Mouse (Mus musculus) megakaryocyte, embryonic 14.5 days (primary cell): ENCODE measurements around the gene Rilpl1. TPM values are rescaled to one million over a fixed set of nuclear protein-coding genes. Genes with fewer than 3 reads are reported as not detected.
"Not testable (repeated sequence)": the region's sequence is repeated elsewhere in the genome, so short reads cannot be mapped to it uniquely, and the experiment has no call there.

Source experiments
- H3K27me3 ChIP-seq: replicated peaks from 2 replicates; pipeline ENCODE3; 2012; ENCODE audit warnings: inconsistent platforms
- H3K36me3 ChIP-seq: replicated peaks from 2 replicates; pipeline ENCODE3; 2012; ENCODE audit warnings: low read length, inconsistent platforms, mixed read lengths
- H3K4me1 ChIP-seq: 2 replicates; pipeline ENCODE4 v1.6.1; 2012; ENCODE audit warnings: inconsistent platforms
- H3K4me3 ChIP-seq: replicated peaks from 2 replicates; pipeline ENCODE3; 2012; ENCODE audit warnings: moderate library complexity, mild to moderate bottlenecking, inconsistent platforms
- H3K9me3 ChIP-seq: 2 replicates; pipeline ENCODE4 v1.6.1; 2012; ENCODE audit warnings: inconsistent platforms
- FLI1 ChIP-seq: IDR thresholded peaks from 2 replicates; pipeline ENCODE4 v1.6.1; 2012; ENCODE audit warnings: low read length, inconsistent platforms, mixed read lengths
- GATA1 ChIP-seq: IDR thresholded peaks from 3 replicates; pipeline ENCODE4 v1.6.1; 2012; ENCODE audit warnings: mixed read lengths, low read length, inconsistent platforms, borderline replicate concordance
- polyA plus RNA-seq: library from polyadenylated mRNA; stranded (reverse); fragments of >175 nt; gene quantifications from 2 replicates; pipeline ENCODE4 v1.2.3, GENCODE M21; 2012; ENCODE audit warnings: low replicate concordance; ENCODE audit not compliant: insufficient read depth

Gene Rilpl1
- polyA plus RNA-seq, 1 experiment = 11.4 TPM

GRCm38 (mm10) chr5:124480119-124480518, 51.1 kb downstream of the Rilpl1 start:
- Histone ChIP-seq H3K4me1 (peaks cover 67% of the 10 kb centered on the region), H3K9me3 (no peaks in the 10 kb centered on the region), H3K36me3 (peaks cover 7% of the 10 kb centered on the region), H3K4me3 (no peak overlapping the region), H3K27me3 (no peaks in the 10 kb centered on the region)
- TF ChIP-seq FLI1 (no peak), GATA1 (no peak)

- Histone ChIP-seq H3K36me3 (peaks cover 7% of the 10 kb centered on the region), H3K9me3 (no peaks in the 10 kb centered on the region), H3K27me3 (no peaks in the 10 kb centered on the region), H3K4me1 (peaks cover 65% of the 10 kb centered on the region), H3K4me3 (peak overlapping the region; percentile 99)
- TF ChIP-seq FLI1 (no peak), GATA1 (no peak)
Observed at GRCm38 (mm10) chr5:124478873-124479204, 52.4 kb downstream of the Rilpl1 start.

- peaks cover 71% of the 10 kb centered on the region for H3K36me3 ChIP-seq
- no peak for TF ChIP-seq GATA1
- no peak for TF ChIP-seq FLI1
- H3K4me3 ChIP-seq = no peak overlapping the region
- peaks cover 62% of the 10 kb centered on the region for H3K4me1 ChIP-seq
- H3K9me3 ChIP-seq = no peaks in the 10 kb centered on the region
- no peaks in the 10 kb centered on the region for H3K27me3 ChIP-seq
Observed at GRCm38 (mm10) chr5:124470591-124471171, 60.5 kb downstream of the Rilpl1 start.

- Histone ChIP-seq H3K4me1 (peaks cover 52% of the 10 kb centered on the region), H3K9me3 (no peaks in the 10 kb centered on the region), H3K4me3 (peak overlapping the region; percentile 35), H3K36me3 (peaks cover 80% of the 10 kb centered on the region), H3K27me3 (no peaks in the 10 kb centered on the region)
- TF ChIP-seq FLI1 (no peak), GATA1 (no peak)
Observed at GRCm38 (mm10) chr5:124469486-124469885, 61.7 kb downstream of the Rilpl1 start.

- TF ChIP-seq FLI1 (no peak), GATA1 (no peak)
- Histone ChIP-seq H3K36me3 (peaks cover 79% of the 10 kb centered on the region), H3K4me1 (peaks cover 41% of the 10 kb centered on the region), H3K4me3 (no peak overlapping the region), H3K27me3 (no peaks in the 10 kb centered on the region), H3K9me3 (no peaks in the 10 kb centered on the region)
Observed at GRCm38 (mm10) chr5:124468365-124468764, 62.8 kb downstream of the Rilpl1 start.

- Histone ChIP-seq H3K36me3 (peaks cover 81% of the 10 kb centered on the region), H3K4me3 (peak overlapping the region; percentile 33), H3K4me1 (peaks cover 36% of the 10 kb centered on the region), H3K9me3 (no peaks in the 10 kb centered on the region), H3K27me3 (no peaks in the 10 kb centered on the region)
- TF ChIP-seq GATA1 = no peak
Observed at GRCm38 (mm10) chr5:124467766-124468165, 63.4 kb downstream of the Rilpl1 start.

GRCm38 (mm10) chr5:124464905-124465304, 66.3 kb downstream of the Rilpl1 start:
- H3K36me3 ChIP-seq = peaks cover 90% of the 10 kb centered on the region
- no peak overlapping the region for H3K4me3 ChIP-seq
- peaks cover 26% of the 10 kb centered on the region for H3K4me1 ChIP-seq

GRCm38 (mm10) chr5:124463462-124463861, 67.7 kb downstream of the Rilpl1 start:
- peaks cover 19% of the 10 kb centered on the region for H3K4me1 ChIP-seq

More at GRCm38 (mm10) chr5:124464905-124465304, 66.3 kb downstream of the Rilpl1 start:
- Histone ChIP-seq H3K9me3 (no peaks in the 10 kb centered on the region), H3K27me3 (no peaks in the 10 kb centered on the region)
- TF ChIP-seq GATA1 = no peak
- TF ChIP-seq FLI1 = no peak

GRCm38 (mm10) chr5:124462297-124463025, 68.7 kb downstream of the Rilpl1 start:
- Histone ChIP-seq H3K9me3 (no peaks in the 10 kb centered on the region), H3K4me1 (peaks cover 9% of the 10 kb centered on the region), H3K27me3 (no peaks in the 10 kb centered on the region), H3K36me3 (peaks cover 90% of the 10 kb centered on the region), H3K4me3 (no peak overlapping the region)
- TF ChIP-seq GATA1 (no peak), FLI1 (no peak)

More at GRCm38 (mm10) chr5:124463462-124463861, 67.7 kb downstream of the Rilpl1 start:
- H3K9me3 ChIP-seq = no peaks in the 10 kb centered on the region
- no peaks in the 10 kb centered on the region for H3K27me3 ChIP-seq
- no peak overlapping the region for H3K4me3 ChIP-seq
- TF ChIP-seq GATA1 = no peak
- no peak for TF ChIP-seq FLI1
- H3K36me3 ChIP-seq = peaks cover 90% of the 10 kb centered on the region

- H3K36me3 ChIP-seq = peaks cover 92% of the 10 kb centered on the region
- not testable (repeated sequence) for H3K9me3 ChIP-seq
Observed at GRCm38 (mm10) chr5:124460922-124461321, 70.3 kb downstream of the Rilpl1 start.

More at GRCm38 (mm10) chr5:124460922-124461321, 70.3 kb downstream of the Rilpl1 start:
- not testable (repeated sequence) for H3K4me1 ChIP-seq, H3K4me3 ChIP-seq, H3K27me3 ChIP-seq
